Mouse (Mus musculus) adrenal gland (tissue): ENCODE data around the gene Parp3.

Source experiments
- intact Hi-C: fragments of 180-260 bp; cut with DNase I; formaldehyde crosslinking; loops from one replicate; pipeline ENCODE4 v1.15.1; 2025

The Parp3 gene

DNA sequence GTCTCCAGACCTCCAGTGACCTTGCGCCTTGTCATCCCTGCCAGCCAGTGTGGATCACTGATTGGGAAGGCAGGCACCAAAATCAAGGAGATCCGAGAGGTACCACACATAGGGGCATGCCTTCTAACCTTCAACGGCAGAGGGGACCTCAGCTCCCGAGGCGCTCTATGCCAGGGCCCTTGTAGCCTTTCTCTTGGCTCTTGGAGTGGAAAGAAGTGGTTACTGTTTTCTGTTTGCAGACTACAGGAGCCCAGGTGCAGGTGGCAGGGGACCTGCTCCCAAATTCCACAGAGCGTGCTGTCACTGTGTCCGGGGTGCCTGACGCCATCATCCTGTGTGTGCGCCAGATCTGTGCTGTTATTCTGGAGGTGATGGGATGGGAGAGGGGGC, 15.7 kb downstream of the Parp3 start:
- intact Hi-C loops: no loop called here

DNA sequence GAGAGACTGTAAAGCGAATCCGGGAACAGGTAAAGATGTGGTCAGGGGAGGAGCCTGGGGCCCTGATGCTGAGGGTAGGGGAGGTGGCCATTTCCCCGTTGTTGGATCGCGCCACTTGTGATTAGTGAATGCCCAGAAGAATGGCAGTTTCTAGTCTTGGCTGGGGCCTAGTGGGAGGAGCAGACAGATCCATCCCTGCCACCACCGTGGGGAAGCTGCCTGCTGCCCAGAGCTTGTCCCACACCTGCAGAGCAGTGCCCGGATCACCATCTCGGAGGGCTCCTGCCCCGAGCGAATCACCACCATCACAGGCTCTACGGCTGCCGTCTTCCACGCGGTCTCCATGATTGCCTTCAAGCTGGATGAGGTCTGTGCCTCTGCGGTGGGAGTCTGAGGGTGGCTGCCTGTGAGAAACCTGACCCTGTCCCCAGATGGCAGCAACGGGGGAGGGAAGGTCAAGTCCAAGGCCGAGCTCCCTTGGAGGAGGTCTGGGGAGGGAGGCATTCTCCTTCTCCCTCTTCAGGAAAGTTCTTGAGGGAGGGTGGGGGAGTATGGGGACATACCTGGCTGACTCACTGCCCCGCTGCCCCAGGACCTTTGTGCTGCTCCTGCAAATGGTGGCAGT, 16.2 kb downstream of the Parp3 start:
- intact Hi-C loops: no loop called here

DNA sequence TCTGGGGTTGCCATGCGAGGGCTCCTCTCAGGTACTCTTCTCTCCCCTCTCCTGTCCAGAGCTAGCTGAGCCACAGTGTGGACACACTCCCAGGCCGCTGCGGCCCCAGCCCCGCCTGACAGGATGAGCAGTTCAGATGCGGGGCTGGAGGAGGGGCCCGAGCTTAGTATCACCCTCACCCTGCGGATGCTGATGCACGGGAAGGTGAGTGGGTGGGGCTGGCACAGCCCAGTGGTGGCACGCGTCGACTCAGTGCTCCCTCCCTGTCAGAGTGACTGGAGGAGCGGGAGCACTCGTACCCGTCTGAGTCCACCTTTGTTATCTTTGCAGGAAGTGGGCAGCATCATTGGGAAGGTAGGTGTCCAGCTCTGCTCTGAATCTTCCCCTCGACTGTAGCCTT, 16.8 kb downstream of the Parp3 start:
- intact Hi-C loops: no loop called here

DNA sequence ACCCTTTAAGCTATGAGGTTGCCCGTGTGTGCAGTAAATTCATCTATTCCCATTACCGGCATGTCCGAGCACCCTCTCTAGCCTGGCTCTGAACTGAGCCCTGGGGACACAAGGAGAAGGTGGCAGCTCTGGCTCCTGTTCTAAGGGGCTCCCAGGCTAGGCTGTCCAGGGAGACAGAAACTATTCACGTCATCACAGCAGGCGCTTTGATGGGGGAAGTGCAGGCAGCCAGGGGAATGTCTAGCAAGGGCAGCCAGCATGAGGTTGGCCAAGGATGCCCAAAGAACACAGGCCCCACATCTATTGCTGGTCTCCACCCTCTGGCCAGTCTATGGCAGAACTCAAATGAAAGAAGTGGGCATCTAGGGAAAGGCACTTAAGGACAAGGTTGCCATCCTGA, 18.8 kb downstream of the Parp3 start:
- intact Hi-C loops: no loop called here

DNA sequence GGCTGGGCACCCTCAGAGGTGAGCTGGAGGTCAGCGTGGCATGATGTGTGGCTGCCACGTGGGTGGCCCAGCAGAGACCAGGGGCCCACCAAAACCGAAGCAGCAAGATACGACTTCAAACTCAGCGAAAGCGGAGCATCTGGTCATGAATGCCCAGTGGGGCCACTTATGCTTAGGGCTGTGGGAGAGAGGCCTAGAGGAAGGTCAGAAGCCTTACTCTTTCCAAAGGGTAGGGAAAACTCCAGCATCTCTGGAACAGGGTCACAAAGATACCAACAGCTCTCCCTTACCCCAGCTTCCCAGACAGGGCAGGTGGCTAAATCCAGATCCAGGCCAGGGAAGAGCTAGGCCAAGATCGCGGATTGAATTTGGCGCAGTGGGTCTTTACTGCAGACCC, 19.6 kb downstream of the Parp3 start:
- intact Hi-C loops: no loop called here

DNA sequence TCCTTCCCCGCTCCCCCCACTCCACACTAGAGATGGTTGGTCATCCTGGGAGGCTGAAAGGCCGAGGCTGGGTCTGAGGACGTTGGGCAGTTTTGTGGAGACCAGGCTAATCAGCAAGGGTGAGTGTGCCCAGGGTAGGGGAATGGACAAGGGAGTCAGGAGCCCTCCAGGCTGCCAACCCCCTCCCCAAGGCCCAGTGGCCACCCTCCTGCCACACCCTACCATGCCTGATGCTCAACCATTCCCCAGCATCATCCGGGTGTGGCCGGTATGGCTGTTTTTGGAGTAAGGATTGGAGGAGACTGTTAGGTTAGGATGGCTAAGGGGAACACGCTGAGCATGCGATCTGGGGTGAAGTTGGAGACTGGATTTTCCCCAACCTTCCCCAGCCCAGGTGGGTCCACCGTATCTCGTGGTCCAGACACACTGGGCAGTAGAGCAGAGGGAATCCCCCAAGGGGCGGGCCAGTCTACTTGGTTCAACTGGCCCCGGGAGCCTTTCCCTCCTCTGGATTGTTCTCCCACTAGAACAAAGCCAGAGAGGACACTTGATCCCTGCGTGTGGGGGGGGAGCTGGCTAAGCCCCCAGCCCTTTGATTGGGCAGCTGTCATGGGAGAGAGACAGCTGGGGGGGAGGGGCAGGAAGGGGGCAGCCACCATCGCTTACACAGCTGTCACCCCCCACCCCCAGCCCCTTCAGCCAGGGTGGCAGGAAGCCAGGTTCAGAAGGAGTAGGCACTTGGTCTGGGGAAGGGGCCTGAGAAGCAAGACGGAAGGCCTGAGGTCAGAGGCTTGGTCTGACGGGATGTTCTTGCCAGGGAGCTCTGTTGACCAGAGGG, 20.2 kb downstream of the Parp3 start:
- intact Hi-C loops: no loop called here

DNA sequence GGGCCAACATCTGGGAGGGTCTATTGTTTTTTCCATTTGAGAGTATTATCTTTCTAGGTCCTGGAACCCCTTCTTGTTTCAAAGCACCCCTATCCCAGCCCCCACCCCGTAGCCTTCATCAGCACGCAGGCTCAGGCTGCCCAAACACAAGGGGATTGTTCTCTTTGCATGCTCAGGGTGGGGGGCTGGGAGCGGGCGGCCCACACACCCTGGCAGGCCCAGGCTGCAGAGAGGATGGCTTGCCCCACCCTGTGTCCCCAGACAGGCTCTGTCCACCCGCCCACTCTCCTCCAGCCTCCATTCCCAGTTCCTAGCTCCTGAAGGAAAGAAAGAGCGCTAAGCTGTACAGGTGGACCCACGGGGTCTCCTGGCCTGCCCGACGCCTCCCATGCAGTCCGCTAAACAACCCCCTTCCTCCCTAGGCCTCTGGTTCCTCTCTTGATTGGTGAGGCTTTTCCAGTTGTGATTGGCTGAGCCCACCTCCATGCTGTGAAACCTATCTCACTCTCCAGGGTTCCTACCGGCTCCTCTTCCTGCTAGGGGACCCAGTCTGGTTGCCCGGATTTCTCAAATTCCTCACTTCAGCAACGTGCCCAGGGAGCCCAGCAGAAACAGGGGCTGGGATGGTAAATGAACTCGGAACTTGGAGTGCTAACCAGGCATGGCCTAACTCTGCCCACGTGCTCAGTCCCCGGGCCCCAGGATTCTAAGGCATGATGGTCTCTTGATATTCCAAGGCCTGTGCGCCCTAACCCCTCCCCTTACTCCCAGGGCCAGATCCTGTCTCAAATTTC, 21.7 kb downstream of the Parp3 start:
- intact Hi-C loops: no loop called here

DNA sequence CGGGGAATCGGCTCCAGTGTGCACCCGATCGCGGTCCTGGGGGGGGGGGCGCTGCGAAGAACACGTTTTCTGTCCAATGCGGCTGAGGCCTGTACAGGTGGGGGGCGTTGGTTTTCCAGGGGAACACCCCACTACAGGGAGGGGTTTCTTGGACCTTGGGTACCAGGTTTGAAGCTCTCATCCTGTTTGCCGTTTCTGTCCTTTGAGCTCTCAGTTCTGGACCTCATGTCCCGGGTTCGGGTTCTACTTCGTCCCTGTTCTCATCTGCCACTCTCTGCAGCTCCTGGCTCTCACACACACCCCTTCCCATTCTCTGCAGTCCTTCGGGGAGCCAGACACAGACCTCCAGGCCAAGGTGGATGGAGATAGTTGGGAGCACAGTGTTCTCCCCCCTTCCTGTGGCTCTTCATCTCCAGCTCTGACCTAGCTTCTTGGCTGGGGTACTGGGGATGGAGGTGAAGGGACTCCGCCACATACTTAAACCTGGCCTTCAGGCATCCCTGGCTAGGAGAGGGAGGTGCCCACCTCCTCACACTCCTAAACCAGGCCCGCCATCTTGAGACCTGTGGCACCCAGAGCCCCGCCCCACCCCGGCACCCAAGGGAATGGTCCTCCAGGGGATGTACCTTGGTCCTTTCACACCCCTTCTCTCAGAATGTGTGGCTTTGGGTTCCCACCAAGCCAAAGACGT, 22.5 kb downstream of the Parp3 start:
- intact Hi-C loops: no loop called here

DNA sequence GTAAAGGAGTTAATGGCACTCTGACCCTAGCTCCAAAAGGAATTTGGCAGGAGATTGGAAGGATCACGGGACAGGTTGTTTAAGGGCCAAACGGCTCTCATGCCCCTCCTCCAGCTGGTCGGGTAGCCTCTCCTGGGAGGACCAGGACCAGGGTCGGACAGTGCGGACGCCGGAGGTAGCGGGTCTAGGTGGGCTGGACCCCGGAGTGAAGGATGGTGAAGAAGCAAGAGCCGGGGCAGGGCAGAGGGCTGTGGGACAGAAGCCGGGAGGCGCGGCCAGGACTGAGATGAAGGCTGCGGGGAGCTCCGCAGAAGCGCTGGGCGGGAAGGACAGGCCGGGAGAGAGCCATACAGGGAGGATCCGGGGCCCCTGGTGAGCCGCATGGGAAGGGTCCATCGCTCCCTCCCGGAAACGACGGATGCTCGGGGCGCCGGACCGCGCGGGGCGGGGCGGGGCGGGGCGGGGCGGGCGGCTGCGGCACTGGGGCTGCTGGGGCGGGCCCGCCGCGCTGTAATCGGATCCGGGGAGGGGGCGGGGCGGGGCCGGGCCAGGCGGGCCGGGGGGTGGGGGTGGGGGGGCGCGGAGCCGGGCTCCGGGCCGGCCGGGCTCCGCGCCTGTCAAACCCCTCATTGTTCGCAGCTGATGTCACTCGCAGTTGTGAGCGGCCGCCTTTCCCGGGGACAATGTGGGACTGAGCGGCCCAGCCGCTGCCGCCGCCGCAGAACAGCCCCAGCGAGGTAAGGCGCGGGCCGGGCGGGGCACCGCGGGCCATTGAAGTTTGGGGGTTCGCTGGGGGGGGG, 23.3 kb downstream of the Parp3 start, which contains the start of gene Pcbp4:
Pcbp4 (plus strand) TSS at position 21 of the 800 bp plus-strand sequence.
- intact Hi-C loops: no loop called here

DNA sequence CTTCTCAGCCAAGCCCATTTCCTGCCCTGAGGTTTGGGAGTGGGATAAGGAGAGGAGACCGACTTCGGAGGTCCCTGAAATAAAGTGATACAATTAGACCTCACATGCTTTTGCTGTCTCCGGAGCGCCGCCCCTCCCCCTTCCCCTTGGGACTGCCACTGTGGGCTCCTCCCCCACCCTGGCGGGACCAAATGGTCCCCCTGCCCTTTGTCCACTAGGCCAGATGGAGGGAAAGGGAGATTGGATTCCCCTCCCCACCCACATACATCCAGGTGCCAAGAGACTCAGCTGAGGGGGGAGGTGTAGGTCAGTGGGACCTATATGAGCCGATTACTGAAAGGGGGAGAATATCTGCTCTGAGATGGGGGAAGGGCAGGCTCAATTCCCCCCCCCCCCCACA, 23.9 kb downstream of the Parp3 start:
- intact Hi-C loops: no loop called here

DNA sequence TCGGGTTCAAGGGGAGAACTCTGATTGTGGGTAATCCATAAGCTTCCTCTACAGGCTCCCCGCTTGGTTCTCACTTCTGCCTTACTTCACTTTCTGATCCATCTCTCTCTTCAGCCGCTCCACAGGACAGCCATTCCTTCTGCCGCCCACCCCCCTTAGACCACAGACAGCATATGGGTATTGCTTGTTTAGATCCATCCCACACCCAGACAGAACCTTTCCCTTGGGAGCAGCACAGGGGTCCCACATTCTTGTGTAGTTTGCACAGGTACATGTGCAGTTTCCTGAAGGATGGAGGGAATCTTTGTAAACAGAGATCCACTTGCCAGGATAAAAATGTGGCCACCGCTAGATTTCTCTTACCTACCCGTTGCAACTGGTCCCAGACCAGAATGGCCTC, 24.4 kb downstream of the Parp3 start:
- intact Hi-C loops: no loop called here

DNA sequence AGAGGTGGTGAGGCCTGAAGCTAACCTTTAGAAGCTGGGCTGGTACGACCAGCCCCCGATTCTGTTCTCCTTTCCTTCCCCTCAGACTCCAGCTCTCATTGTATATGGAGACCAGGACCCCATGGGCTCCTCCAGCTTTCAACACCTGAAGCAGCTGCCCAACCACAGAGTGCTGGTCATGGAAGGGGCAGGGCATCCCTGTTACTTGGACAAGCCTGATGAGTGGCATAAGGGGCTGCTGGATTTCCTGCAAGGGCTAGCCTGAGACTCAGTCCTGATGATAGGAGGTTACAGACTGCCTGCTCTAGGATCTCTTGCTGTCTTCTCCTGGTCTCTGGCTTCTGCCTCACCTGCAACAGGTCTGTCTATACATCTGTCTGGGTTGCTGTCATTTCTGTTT, 24.9 kb downstream of the Parp3 start:
- intact Hi-C loops: no loop called here

DNA sequence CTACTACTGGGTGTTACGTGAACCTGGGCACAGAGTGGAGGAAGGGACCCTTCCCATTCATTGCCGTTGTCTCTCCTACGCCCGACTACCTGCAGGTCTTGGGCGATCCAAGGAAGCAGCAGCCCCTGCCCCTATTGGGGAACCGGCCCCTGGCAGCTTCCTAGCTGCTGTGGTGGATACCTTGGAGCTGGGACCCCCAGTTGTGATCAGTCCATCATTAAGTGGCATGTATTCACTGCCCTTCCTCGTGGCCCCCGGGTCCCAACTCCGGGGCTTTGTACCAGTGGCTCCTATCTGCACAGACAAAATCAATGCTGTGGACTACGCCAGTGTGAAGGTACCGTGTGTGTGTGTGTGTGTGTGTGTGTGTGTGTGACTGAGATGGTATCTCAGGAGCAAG, 25.5 kb downstream of the Parp3 start:
- intact Hi-C loops: no loop called here

DNA sequence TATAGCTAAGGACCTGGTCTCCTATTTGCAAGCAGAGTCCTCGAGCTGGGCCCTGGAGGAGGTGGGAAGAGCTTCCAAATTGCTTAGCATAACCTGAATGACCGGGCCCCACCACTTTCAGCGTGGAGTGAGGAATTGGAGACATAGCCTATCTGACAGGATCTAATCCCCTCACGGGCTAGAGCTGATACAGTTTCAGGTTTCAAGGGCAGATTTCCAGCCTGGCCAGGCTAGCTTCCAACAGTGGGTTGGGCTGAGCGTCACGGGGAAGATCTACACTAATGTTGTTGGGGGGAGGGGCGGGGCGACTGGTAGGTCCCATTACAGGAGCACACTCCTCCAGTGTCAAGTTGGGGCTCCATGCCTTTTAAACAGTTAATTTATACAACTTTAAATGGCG, 26.1 kb downstream of the Parp3 start:
- intact Hi-C loops: no loop called here

DNA sequence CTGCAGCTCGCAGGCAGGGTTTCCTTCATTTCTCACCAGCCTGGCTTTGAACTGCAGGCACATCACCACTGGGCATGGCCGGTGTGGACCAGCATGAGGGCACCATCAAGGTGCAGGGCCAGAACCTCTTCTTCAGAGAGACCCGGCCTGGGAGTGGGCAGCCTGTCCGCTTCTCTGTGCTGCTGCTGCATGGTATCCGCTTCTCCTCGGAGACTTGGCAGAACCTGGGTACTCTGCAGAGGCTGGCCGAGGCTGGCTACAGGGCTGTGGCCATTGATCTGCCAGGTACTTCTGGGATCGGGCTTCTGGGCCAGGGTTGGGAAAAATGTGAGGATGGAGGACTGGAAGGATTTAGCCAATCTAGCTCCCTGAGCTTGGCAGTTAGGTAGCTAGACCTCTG, 26.8 kb downstream of the Parp3 start:
- intact Hi-C loops: no loop called here

DNA sequence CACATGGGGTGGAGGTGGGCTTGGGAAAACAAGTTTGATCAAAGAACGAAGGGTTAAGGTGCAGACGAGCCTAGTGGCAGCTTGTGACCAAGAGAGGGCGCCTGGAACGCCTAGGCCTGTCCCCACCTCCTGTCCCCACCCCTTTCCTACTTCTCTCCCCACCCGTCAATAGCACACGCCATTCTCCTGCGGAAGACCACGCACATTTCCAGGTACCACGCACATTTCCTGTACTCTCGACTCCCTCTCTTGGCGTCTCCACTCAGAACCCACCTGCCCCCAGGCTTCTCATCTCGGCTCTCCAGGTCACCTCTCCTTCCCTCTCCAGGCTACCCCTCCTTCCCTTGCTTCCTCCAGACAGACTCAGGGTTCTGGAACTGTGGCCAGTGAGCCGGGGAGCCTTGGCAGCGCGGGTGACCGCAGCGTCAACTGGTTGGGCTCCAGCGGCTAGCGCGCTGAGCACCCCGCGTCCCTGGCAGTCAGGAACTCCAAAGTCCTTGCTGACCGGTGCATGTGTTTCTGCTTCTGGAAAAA, 28.2 kb downstream of the Parp3 start:
- intact Hi-C loops: no loop called here

DNA sequence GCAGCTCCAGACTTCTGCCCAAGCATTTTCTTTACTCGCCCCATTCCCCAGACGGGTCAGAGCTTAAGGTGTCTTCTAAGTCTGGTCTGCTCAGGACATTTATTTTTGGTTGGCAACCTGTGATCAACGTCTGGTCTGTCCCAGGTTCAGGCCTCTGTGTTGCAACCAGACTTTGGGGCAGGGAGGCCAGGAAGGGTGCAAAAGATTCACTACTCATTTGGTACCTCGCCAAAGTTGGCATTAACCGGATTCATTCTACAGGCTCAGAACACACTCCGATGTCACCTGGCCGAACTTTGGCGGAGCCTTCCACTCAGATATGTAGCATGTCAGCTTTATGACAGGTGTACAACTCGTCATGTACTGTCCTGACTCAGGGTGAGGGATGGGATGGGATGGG, 28.8 kb downstream of the Parp3 start:
- intact Hi-C loops: no loop called here

DNA sequence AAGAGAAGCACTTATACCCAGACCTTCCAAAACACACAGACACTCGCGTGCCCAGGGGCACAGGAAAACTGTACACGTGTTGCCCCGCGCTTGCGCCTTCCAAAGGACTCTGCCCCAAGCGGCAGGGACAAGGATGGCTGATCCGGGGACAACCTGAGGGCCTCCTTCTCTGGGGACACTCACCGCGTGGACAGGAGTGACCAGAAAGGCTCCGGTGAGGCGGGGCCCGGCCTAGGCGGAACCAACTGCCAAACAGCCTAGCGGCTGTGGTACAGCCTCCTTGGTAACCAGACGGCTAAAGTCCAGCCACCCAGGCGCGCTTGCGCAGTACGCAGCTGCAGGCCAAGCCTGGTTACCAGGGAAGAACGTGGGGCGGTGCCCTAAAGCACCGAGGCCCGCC, 29.4 kb downstream of the Parp3 start, which contains the start of the genes Abhd14b and Abhd14a:
Abhd14b (plus strand) TSS at position 112 of the 400 bp plus-strand sequence.
Abhd14a (minus strand) TSS at position 331 of the 400 bp plus-strand sequence.
- intact Hi-C loops: no loop called here

DNA sequence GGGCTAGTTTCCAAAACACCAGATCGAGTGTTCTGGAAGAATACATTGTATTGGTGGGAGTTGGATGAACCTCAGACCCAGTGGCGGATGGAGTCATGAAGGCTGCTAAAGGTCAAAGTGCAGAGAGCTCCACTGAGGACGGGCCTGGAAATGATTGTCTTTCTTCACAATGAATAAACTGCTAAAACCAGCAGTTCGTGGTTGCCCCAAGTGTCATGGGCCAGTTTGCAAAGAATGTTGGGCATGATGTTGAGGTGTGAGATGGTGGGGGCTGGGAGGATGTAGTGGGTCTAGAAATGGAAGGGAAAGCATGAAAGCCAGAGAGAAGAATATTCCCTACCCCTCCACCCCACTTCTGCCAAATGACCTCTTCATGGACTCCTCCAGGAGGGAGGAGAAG, 31.9 kb downstream of the Parp3 start:
- intact Hi-C loops: no loop called here

DNA sequence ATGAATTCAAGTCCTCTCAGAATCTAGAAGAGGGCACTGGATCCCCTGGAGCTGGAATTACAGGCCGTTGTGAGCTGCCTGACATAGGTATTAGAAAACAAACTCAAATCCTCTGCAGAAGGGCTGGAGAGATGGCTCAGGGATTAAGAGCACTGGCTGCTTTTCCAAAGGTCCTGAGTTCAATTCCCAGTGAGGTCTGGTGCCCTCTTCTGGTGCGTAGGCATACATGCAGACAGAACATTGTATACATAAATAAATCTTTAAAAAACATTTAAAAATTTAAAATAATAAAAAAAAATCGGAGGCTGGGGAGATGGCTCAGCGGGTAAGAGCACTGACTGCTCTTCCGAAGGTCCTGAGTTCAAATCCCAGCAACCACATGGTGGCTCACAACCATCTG, 34.1 kb downstream of the Parp3 start:
- intact Hi-C loops: no loop called here
